Mouse (Mus musculus) cerebral cortex, adult 2 months (tissue): ENCODE results near the gene Olfr77.

Experiments used
- WGBS: fragments of 180-500 bp; shearing (Covaris S2); methylation state at CpG from one replicate; pipeline ENCODE4 v1.1.7; 2018; 5-methylcytosine and 5-hydroxymethylcytosine counted together

The Olfr77 gene

DNA sequence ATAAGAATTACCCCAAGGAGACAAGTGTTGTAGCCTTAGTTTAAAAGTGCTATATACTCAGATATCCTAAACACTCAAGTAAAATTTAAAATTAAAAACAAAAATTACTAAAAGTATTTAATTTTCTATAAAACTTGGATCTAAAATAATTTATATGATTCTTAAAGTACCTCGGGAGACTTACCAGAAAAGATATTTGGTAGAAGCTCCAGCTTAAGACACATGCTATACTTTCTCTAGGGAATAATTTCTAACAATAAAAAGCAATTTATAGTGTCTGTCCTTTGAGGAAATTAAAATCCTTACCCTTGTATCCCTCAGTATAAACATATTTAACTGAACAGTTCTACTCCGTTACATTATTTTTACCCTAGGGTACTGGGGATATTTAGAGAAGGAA lies at the start of gene Olfr77:
Olfr77 (plus strand) TSS at position 301 of the 400 bp plus-strand sequence.
- WGBS: 90% methylated on average over 2 of the region's 2 CpGs

GRCm38 (mm10) chr9:19887904-19888303 lies 28.8 kb upstream of the Olfr77 start, which contains the start of gene Olfr862:
Olfr862 (minus strand) TSS chr9:19888004.

DNA sequence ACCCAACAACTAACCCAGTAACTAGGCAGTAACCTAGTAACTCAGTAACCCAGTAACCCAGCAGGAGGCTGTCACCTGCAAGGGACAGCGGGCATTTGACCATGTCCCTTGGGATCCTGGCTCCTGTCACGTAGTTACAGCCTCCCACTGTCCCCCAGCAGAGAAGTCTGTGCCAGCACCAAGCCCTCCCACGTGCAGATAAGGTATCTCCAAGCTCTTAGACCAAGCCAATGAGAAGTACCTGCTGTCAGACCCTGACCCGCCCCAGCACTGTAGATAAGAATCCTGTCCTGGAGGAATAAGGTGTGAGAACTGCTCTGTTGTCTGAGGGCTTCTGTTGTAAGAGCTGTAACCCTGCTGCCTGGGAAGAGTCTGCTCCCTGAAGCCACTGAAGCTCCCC lies 5.5 kb upstream of the Olfr77 start:
- 57% methylated on average over 4 of the region's 4 CpGs for WGBS
